Mouse (Mus musculus) erythroblast, adult 5-6 weeks (primary cell): ENCODE measurements around the gene Map6. TPM values are rescaled to one million over a fixed set of nuclear protein-coding genes. Genes with fewer than 3 reads are reported as not detected.

Experiments used
- ATAC-seq: replicated peaks from 2 replicates; pipeline ENCODE4 v1.8.0; 2016; ENCODE audit warnings: moderate number of reproducible peaks, mild to moderate bottlenecking, moderate TSS enrichment, inconsistent platforms; ENCODE audit not compliant: poor library complexity, low FRiP score, severe bottlenecking
- total RNA-seq, 2 experiments: library from RNA; stranded (forward) in 1 of 2; stranded (reverse) in 1 of 2; fragments of 150-400 nt in 1 of 2; fragments of 200-764, 138-1000 nt in 1 of 2; gene quantifications; 2 replicates each; pipeline versions ENCODE4 v1.2.3 to v1.2.4; 2015 to 2017; ENCODE audit warnings: low replicate concordance in 2 of 2

Map6 gene
- total RNA-seq, 2 experiments from 2014 or later = 0.19 to 0.34 TPM

- ATAC-seq = no peak
These were observed 5.3 kb upstream of the Map6 start for GRCm38 (mm10) chr7:99261900-99262299.

- ATAC-seq = no peak
These were observed 3.7 kb upstream of the Map6 start for GRCm38 (mm10) chr7:99263509-99263908.

- ATAC-seq = no peak
These were observed 2.6 kb upstream of the Map6 start for GRCm38 (mm10) chr7:99264597-99264996.

- no peak for ATAC-seq
These were observed 754 bp downstream of the Map6 start for GRCm38 (mm10) chr7:99267897-99268505.

GRCm38 (mm10) chr7:99268506-99268900 is 1.3 kb downstream of the Map6 start:
- no peak for ATAC-seq

GRCm38 (mm10) chr7:99268951-99269945 is 2.0 kb downstream of the Map6 start:
- no peak for ATAC-seq

- ATAC-seq = no peak
These were observed 4.4 kb downstream of the Map6 start for GRCm38 (mm10) chr7:99271630-99272029.

GRCm38 (mm10) chr7:99275131-99275530 is 7.9 kb downstream of the Map6 start:
- no peak for ATAC-seq

- no peak for ATAC-seq
These were observed 9.4 kb downstream of the Map6 start for GRCm38 (mm10) chr7:99276679-99277078.

GRCm38 (mm10) chr7:99278309-99278708 is 11.1 kb downstream of the Map6 start:
- ATAC-seq = no peak

GRCm38 (mm10) chr7:99279586-99279985 is 12.3 kb downstream of the Map6 start:
- ATAC-seq = no peak

- ATAC-seq = no peak
These were observed 20.0 kb downstream of the Map6 start for GRCm38 (mm10) chr7:99287287-99287686.

- ATAC-seq = no peak
These were observed 22.8 kb downstream of the Map6 start for GRCm38 (mm10) chr7:99290008-99290407.

- ATAC-seq = no peak
These were observed 23.7 kb downstream of the Map6 start for GRCm38 (mm10) chr7:99290925-99291324.

GRCm38 (mm10) chr7:99294198-99294780 is 27.0 kb downstream of the Map6 start:
- no peak for ATAC-seq

GRCm38 (mm10) chr7:99295104-99295503 is 27.9 kb downstream of the Map6 start:
- no peak for ATAC-seq

GRCm38 (mm10) chr7:99300650-99301175 is 33.5 kb downstream of the Map6 start:
- ATAC-seq = no peak

- no peak for ATAC-seq
These were observed 36.8 kb downstream of the Map6 start for GRCm38 (mm10) chr7:99304029-99304428.

GRCm38 (mm10) chr7:99304949-99305372 is 37.7 kb downstream of the Map6 start:
- ATAC-seq = no peak

GRCm38 (mm10) chr7:99305688-99306087 is 38.4 kb downstream of the Map6 start:
- ATAC-seq = no peak
